Mouse (Mus musculus) kidney, adult 2 months (tissue): ENCODE measurements around the gene Rbl2.

Experiments used
- CTCF ChIP-seq: fragments of 200-500 bp; conservative IDR thresholded peaks from 2 replicates; pipeline ENCODE4 v1.5.1; 2011; ENCODE audit warnings: low read depth, mild to moderate bottlenecking, control low read depth, low read length, moderate library complexity, mixed read lengths; ENCODE audit not compliant: insufficient read depth, insufficient read length
- POLR2A ChIP-seq: fragments of 200-500 bp; IDR thresholded peaks from one replicate; pipeline ENCODE4 v1.6.1; 2011; ENCODE audit warnings: low read depth, low read length, control low read depth

- TF ChIP-seq CTCF (no peak), POLR2A (no peak)
These were observed 4.7 kb upstream of the Rbl2 start for GRCm38 (mm10) chr8:91065179-91065578.
